Mouse (Mus musculus) lung, adult 18-20 months (tissue): ENCODE measurements around the gene Myl6b.
"Not testable (repeated sequence)": the region's sequence is repeated elsewhere in the genome, so short reads cannot be mapped to it uniquely, and the experiment has no call there.

Experiments used
- DNase-seq, 2 experiments: peaks; one replicate each; pipeline ENCODE4 v3.0.0; 2022; ENCODE audit warnings: mixed read lengths in 2 of 2

The Myl6b gene

GRCm38 (mm10) chr10:128493319-128493694, 5.2 kb downstream of the Myl6b start:
- DNase-seq, result no peak

- peak; percentile 89 to 91 for DNase-seq
These were observed 5.7 kb downstream of the Myl6b start for GRCm38 (mm10) chr10:128492633-128493311.

GRCm38 (mm10) chr10:128492051-128492450, 6.4 kb downstream of the Myl6b start:
- not testable (repeated sequence) for DNase-seq

GRCm38 (mm10) chr10:128491495-128491894, 7.0 kb downstream of the Myl6b start:
- DNase-seq, result peak in 1 of 2 experiments; percentile 54

- no peak for DNase-seq
These were observed 7.6 kb downstream of the Myl6b start for GRCm38 (mm10) chr10:128490912-128491311.

GRCm38 (mm10) chr10:128490232-128490631, 8.3 kb downstream of the Myl6b start:
- DNase-seq, result no peak

GRCm38 (mm10) chr10:128489785-128490184, 8.7 kb downstream of the Myl6b start:
- DNase-seq, result no peak

- no peak for DNase-seq
These were observed 9.1 kb downstream of the Myl6b start for GRCm38 (mm10) chr10:128489380-128489779.

GRCm38 (mm10) chr10:128488776-128489175, 9.7 kb downstream of the Myl6b start:
- DNase-seq, result no peak

- no peak for DNase-seq
These were observed 10.4 kb downstream of the Myl6b start for GRCm38 (mm10) chr10:128487861-128488712.

GRCm38 (mm10) chr10:128486370-128486769, 12.1 kb downstream of the Myl6b start:
- DNase-seq, result no peak

- no peak for DNase-seq
These were observed 24.1 kb downstream of the Myl6b start for GRCm38 (mm10) chr10:128474366-128474765.

GRCm38 (mm10) chr10:128460270-128460630, 38.2 kb downstream of the Myl6b start:
- no peak for DNase-seq

GRCm38 (mm10) chr10:128459409-128460269, 38.8 kb downstream of the Myl6b start:
- DNase-seq, result peak; percentile 26 to 38

GRCm38 (mm10) chr10:128458719-128459408, 39.6 kb downstream of the Myl6b start, which contains the start of gene Smarcc2:
Gene Smarcc2, plus strand, starts transcription at chr10:128459248.
- peak; percentile 86 to 89 for DNase-seq

- DNase-seq, result peak; percentile 85 to 89
These were observed 40.2 kb downstream of the Myl6b start for GRCm38 (mm10) chr10:128458348-128458718.

GRCm38 (mm10) chr10:128457676-128458075, 40.8 kb downstream of the Myl6b start:
- DNase-seq, result no peak

- DNase-seq, result peak; percentile 44 to 75
These were observed 43.2 kb downstream of the Myl6b start for GRCm38 (mm10) chr10:128455280-128455679.

GRCm38 (mm10) chr10:128454471-128454870, 44.0 kb downstream of the Myl6b start:
- no peak for DNase-seq

GRCm38 (mm10) chr10:128451014-128451413, 47.5 kb downstream of the Myl6b start:
- no peak for DNase-seq

- no peak for DNase-seq
These were observed 53.1 kb downstream of the Myl6b start for GRCm38 (mm10) chr10:128445407-128445806.

- DNase-seq, result no peak
These were observed 54.1 kb downstream of the Myl6b start for GRCm38 (mm10) chr10:128444354-128444753.
